Mouse (Mus musculus) heart, embryonic 15.5 days (tissue): Measurements from ENCODE around the gene Zfp334. TPM values are rescaled to one million over a fixed set of nuclear protein-coding genes. Genes with fewer than 3 reads are reported as not detected.
A peak's percentile ranks its signal among the peaks of the same experiment; 100 is the strongest.

Experiments used
- ATAC-seq: fragments of 200-750 bp; cut with Nextera tagmentation; replicated peaks from 2 replicates; pipeline ENCODE4 v1.8.0; 2017; ENCODE audit warnings: low read depth, moderate TSS enrichment; ENCODE audit not compliant: insufficient number of reproducible peaks, insufficient read depth, low FRiP score
- H3K27ac ChIP-seq: fragments of 300-500 bp; sonication (generic); 2 replicates; pipeline ENCODE4 v1.5.1; 2015; ENCODE audit warnings: mild to moderate bottlenecking, inconsistent platforms
- H3K27me3 ChIP-seq: fragments of 300-500 bp; sonication (generic); 2 replicates; pipeline ENCODE4 v1.6.1; 2015; ENCODE audit warnings: inconsistent platforms
- H3K36me3 ChIP-seq: fragments of 300-500 bp; sonication (generic); 2 replicates; pipeline ENCODE4 v1.6.1; 2015; ENCODE audit warnings: mild to moderate bottlenecking, inconsistent platforms
- H3K4me1 ChIP-seq: fragments of 300-500 bp; sonication (generic); replicated peaks from 2 replicates; pipeline ENCODE4 v1.6.1; 2015; ENCODE audit warnings: inconsistent platforms
- H3K4me2 ChIP-seq: fragments of 300-500 bp; sonication (generic); 2 replicates; pipeline ENCODE4 v1.6.1; 2015; ENCODE audit warnings: inconsistent platforms, mild to moderate bottlenecking, moderate library complexity
- H3K4me3 ChIP-seq: fragments of 300-500 bp; sonication (generic); 2 replicates; pipeline ENCODE4 v1.5.1; 2015; ENCODE audit warnings: mild to moderate bottlenecking, inconsistent platforms
- H3K9ac ChIP-seq: fragments of 300-500 bp; sonication (generic); 2 replicates; pipeline ENCODE4 v1.6.1; 2015; ENCODE audit warnings: mild to moderate bottlenecking, inconsistent platforms
- H3K9me3 ChIP-seq: fragments of 300-500 bp; sonication (generic); replicated peaks from 2 replicates; pipeline ENCODE4 v1.6.1; 2016; ENCODE audit warnings: inconsistent platforms
- WGBS: fragments of 180-500 bp; shearing (Covaris S2); methylation state at CpG from one replicate; pipeline ENCODE4 v1.1.7; 2015; ENCODE audit warnings: mixed read lengths; 5-methylcytosine and 5-hydroxymethylcytosine counted together
- polyA plus RNA-seq: library from polyadenylated mRNA; unstranded; fragments of >200 nt; fragmentation: Nextera tagmentation; extraction: Ambion mirVana; gene quantifications from 2 replicates; pipeline ENCODE4 v1.2.1, GENCODE M21; 2015

Gene Zfp334
- polyA plus RNA-seq, 1 experiment from 2014 or later: 3.4 TPM

- H3K4me2 ChIP-seq: no peak overlapping the region
- no peaks in the 10 kb centered on the region for H3K9me3 ChIP-seq
- H3K27me3 ChIP-seq: peaks cover under 1% of the 10 kb centered on the region; the same call in 1 of the 2 replicates
- no peaks in the 10 kb centered on the region for H3K4me1 ChIP-seq
- H3K27ac ChIP-seq: no peak overlapping the region
- no peak for ATAC-seq
- WGBS: 81% methylated on average over 5 of the region's 5 CpGs
- no peak overlapping the region for H3K9ac ChIP-seq
- no peaks in the 10 kb centered on the region for H3K36me3 ChIP-seq
- no peak overlapping the region for H3K4me3 ChIP-seq
Measured at GRCm38 (mm10) chr2:165346180-165346579, 41.9 kb downstream of the Zfp334 start.

- Histone ChIP-seq H3K27ac (no peak overlapping the region), H3K4me2 (no peak overlapping the region), H3K36me3 (no peaks in the 10 kb centered on the region), H3K9me3 (no peaks in the 10 kb centered on the region), H3K27me3 (peaks cover 6% of the 10 kb centered on the region), H3K4me3 (no peak overlapping the region), H3K4me1 (no peaks in the 10 kb centered on the region), H3K9ac (no peak overlapping the region)
- no peak for ATAC-seq
- 34% methylated on average over 3 of the region's 3 CpGs for WGBS
Measured at GRCm38 (mm10) chr2:165337191-165337590, 50.9 kb downstream of the Zfp334 start.

GRCm38 (mm10) chr2:165332610-165333210 is 55.3 kb downstream of the Zfp334 start:
- Histone ChIP-seq H3K4me1 (no peaks in the 10 kb centered on the region), H3K4me3 (no peak overlapping the region), H3K9me3 (no peaks in the 10 kb centered on the region), H3K4me2 (no peak overlapping the region), H3K9ac (no peak overlapping the region), H3K27me3 (no peaks in the 10 kb centered on the region), H3K27ac (no peak overlapping the region), H3K36me3 (no peaks in the 10 kb centered on the region)
- no peak for ATAC-seq
- 44% methylated on average over 14 of the region's 14 CpGs for WGBS

GRCm38 (mm10) chr2:165329703-165330102 is 58.4 kb downstream of the Zfp334 start:
- H3K27me3 ChIP-seq: no peaks in the 10 kb centered on the region
- no peak overlapping the region for H3K9ac ChIP-seq
- ATAC-seq: no peak
- H3K36me3 ChIP-seq: no peaks in the 10 kb centered on the region
- no peak overlapping the region for H3K4me3 ChIP-seq
- H3K4me1 ChIP-seq: peaks cover 18% of the 10 kb centered on the region
- no peaks in the 10 kb centered on the region for H3K9me3 ChIP-seq
- H3K4me2 ChIP-seq: no peak overlapping the region
- no peak overlapping the region for H3K27ac ChIP-seq
- WGBS: 6% methylated on average over 3 of the region's 3 CpGs

GRCm38 (mm10) chr2:165328746-165329145 is 59.3 kb downstream of the Zfp334 start:
- Histone ChIP-seq H3K27me3 (no peaks in the 10 kb centered on the region), H3K4me2 (no peak overlapping the region), H3K27ac (no peak overlapping the region), H3K36me3 (no peaks in the 10 kb centered on the region), H3K9me3 (no peaks in the 10 kb centered on the region), H3K9ac (no peak overlapping the region), H3K4me3 (no peak overlapping the region), H3K4me1 (peaks cover 26% of the 10 kb centered on the region)
- no peak for ATAC-seq
- 58% methylated on average over 5 of the region's 5 CpGs for WGBS

- 32% methylated on average over 7 of the region's 7 CpGs for WGBS
- Histone ChIP-seq H3K4me3 (peak overlapping the region; percentile 89), H3K4me2 (peak overlapping the region; percentile 78), H3K27ac (no peak overlapping the region), H3K9me3 (no peaks in the 10 kb centered on the region), H3K9ac (no peak overlapping the region; the same call in 1 of the 2 replicates), H3K36me3 (no peaks in the 10 kb centered on the region), H3K27me3 (no peaks in the 10 kb centered on the region), H3K4me1 (peaks cover 26% of the 10 kb centered on the region)
- no peak for ATAC-seq
Measured at GRCm38 (mm10) chr2:165327386-165327785, 60.7 kb downstream of the Zfp334 start.

- Histone ChIP-seq H3K4me2 (peak within 1 kb of the TSS; percentile 78), H3K27me3 (no peaks in the 10 kb centered on the region), H3K9me3 (no peaks in the 10 kb centered on the region), H3K4me1 (peaks cover 34% of the 10 kb centered on the region), H3K36me3 (no peaks in the 10 kb centered on the region), H3K4me3 (peak within 1 kb of the TSS; percentile 89), H3K27ac (peak within 1 kb of the TSS; percentile 62), H3K9ac (peak within 1 kb of the TSS; percentile 91)
- peak; percentile 98 for ATAC-seq
- WGBS: under 1% methylated on average over 55 of the region's 55 CpGs
Measured at GRCm38 (mm10) chr2:165326304-165327190, 61.5 kb downstream of the Zfp334 start, which contains the start of gene Elmo2. Gene Elmo2, minus strand, starts transcription at chr2:165326479.

- H3K4me1 ChIP-seq: peaks cover 43% of the 10 kb centered on the region
- H3K27ac ChIP-seq: peak overlapping the region; percentile 55
- no peaks in the 10 kb centered on the region for H3K27me3 ChIP-seq
- peak; percentile 15; the same call in 1 of the 2 replicates for ATAC-seq
- no peaks in the 10 kb centered on the region for H3K36me3 ChIP-seq
- peak overlapping the region; percentile 91 for H3K9ac ChIP-seq
- H3K4me2 ChIP-seq: peak overlapping the region; percentile 68
- no peaks in the 10 kb centered on the region for H3K9me3 ChIP-seq
- H3K4me3 ChIP-seq: peak overlapping the region; percentile 89
- WGBS: under 1% methylated on average over 30 of the region's 30 CpGs
Measured at GRCm38 (mm10) chr2:165325521-165326303, 62.3 kb downstream of the Zfp334 start.

Other genes with a start within 250 kb of the Zfp334 start
- 0.15 and 0.36 TPM in 2 replicates for gene Cdh22, start 153.4 kb downstream of the Zfp334 start, polyA plus RNA-seq
- 32.1 and 45.7 TPM in 2 replicates for gene Slc35c2, start 100.4 kb downstream of the Zfp334 start, polyA plus RNA-seq
- 33.8 and 49.5 TPM in 2 replicates for gene Elmo2, start 61.8 kb downstream of the Zfp334 start, polyA plus RNA-seq
- gene Zfp663, start 19.5 kb downstream of the Zfp334 start, polyA plus RNA-seq: 0.20 and 0.24 TPM in 2 replicates
- 0.03 and 0.09 TPM in 2 replicates for gene Ocstamp, start 12.1 kb upstream of the Zfp334 start, polyA plus RNA-seq
- 0.24 and 0.27 TPM in 2 replicates for gene Slc13a3, start 85.0 kb upstream of the Zfp334 start, polyA plus RNA-seq
- 19.4 and 25.3 TPM in 2 replicates for gene Trp53rka, start 105.1 kb upstream of the Zfp334 start, polyA plus RNA-seq
- 5.0 and 7.5 TPM in 2 replicates for gene Slc2a10, start 115.5 kb upstream of the Zfp334 start, polyA plus RNA-seq
- 1.3 and 6.4 TPM in 2 replicates for gene Eya2, start 206.8 kb upstream of the Zfp334 start, polyA plus RNA-seq